Mouse (Mus musculus) MEL-GATA-1-ER (cell line): ENCODE data around the gene 4933427D14Rik.
A peak's percentile ranks its signal among the peaks of the same experiment; 100 is the strongest.

Source experiments
- DNase-seq: peaks from one replicate; pipeline ENCODE4 v3.0.0-alpha.2; 2012; ENCODE audit warnings: low read depth; ENCODE audit errors: extremely low read depth

The 4933427D14Rik gene

GRCm38 (mm10) chr11:72145182-72145876, 61.9 kb downstream of the 4933427D14Rik start:
- DNase-seq: peak; percentile 6

GRCm38 (mm10) chr11:72142889-72143288, 64.4 kb downstream of the 4933427D14Rik start:
- DNase-seq: no peak

- no peak for DNase-seq
Observed at GRCm38 (mm10) chr11:72140198-72140597, 67.1 kb downstream of the 4933427D14Rik start.

DNA sequence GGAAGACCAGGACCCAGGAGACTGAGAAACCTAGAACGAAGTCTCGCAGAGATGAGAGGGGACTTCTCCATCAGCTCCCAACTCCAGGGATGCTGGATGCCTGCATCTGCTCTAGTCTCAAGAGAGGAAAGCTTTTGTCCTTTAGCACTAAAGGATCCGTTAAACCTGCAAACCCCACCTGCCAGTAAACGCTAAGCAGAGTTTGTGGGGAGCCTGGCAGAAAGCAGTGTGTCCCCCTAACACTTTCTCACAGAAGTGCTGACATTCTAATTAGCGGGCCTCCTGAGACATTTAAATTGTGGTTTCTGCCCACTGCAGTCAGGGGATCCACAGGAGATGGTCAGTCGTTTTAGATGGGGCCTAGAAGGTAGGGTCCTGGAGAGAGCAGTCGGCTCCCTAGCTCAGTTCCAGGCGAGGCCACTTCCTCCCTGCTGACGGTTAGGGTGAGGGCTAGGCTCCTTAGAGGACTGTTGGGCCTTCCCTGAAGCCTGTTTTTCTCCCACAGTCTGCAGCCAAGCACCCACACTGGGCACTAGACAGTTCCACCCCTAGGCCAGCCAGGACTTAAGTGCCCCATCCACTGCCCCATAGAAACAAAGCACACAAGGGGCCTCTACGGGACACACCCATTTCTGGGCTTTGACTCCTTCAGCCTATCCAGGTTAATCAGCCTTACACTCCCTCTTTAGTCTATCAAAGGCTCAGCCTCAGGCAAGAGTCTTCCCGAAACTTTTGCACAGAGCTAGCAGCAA, 70.9 kb downstream of the 4933427D14Rik start:
- no peak for DNase-seq

DNA sequence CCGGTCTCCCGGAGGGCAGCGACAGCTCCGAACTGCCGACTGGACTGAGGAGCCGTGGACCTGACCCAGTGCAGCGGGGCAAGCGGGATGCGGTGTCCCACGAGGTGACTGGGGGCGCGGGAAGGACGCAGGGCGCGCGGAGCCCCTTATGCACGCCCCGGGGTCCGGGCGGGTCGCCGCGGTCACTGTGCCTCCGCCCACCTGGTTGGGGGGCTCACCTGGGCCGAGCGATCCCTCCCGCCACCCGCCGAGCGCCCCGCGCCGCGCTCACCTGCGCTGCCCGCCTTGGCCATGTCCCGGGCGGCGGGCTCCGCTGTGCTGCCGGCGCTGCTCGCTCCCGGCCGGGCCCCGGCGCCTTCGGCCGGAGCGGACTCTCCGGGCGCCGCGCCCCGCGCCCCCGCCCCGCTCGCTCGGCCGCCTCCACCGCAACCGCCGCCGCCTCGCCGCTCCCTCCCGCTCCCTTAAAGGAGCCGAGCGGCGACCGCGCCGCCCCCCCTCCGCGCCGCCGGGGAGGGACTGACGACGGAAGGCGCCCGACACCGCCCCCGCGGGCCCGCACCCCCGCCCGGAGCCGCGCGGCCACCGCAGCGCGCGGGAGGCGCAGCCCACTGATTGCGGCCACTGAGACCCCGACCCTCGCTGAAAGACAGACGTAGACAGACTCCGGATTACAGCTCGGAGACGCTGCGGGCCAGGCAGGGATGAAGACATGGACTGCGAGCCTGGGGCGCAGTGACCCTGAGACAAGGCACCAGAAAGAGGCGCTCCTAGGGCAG, 71.7 kb downstream of the 4933427D14Rik start, which contains the start of gene Pitpnm3:
Gene Pitpnm3, minus strand, starts transcription at position 396 of the 776 bp plus-strand sequence.
- no peak for DNase-seq

GRCm38 (mm10) chr11:72134536-72135382, 72.5 kb downstream of the 4933427D14Rik start:
- DNase-seq: no peak

- no peak for DNase-seq
Observed at GRCm38 (mm10) chr11:72133075-72133474, 74.2 kb downstream of the 4933427D14Rik start.

DNA sequence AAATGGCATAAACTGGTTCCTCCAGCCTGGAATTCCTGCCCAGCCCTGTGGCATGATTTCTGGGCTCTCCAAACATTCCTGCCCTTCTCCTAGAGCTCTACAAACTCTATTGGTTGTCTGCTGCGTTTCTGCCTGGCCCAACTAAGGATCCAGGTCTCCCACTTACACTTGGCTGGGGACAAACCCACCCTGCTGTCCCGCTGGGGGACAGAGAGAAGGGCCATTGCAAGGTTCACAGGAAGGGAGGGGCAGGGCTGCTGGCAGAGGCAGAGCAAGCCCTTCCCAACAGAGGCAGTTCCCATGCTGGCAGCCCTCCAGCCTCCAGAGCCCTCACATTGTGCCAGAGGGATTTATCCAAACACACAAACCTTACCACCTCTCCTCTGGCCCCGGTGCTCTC, 75.0 kb downstream of the 4933427D14Rik start:
- DNase-seq: no peak

DNA sequence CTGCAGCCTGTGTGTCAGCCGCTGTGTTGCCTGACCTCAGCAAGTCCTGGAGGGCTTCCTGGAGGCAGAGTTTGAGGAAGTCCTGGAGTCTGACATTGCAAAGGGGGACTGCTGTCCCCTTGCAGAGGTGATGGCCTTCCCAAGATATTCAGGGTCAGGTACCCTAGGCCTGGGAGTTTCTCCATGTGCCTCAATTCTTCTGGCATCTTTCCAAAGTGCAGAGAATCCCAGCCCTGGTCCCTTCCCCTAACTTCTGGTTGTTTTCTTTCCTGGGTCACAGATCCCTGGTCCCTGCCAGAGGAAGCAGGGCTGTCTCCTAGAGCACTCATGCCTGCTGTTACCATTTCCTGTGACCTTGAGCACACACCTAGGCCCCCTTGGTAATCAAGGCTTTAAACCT, 75.6 kb downstream of the 4933427D14Rik start:
- DNase-seq: no peak

DNA sequence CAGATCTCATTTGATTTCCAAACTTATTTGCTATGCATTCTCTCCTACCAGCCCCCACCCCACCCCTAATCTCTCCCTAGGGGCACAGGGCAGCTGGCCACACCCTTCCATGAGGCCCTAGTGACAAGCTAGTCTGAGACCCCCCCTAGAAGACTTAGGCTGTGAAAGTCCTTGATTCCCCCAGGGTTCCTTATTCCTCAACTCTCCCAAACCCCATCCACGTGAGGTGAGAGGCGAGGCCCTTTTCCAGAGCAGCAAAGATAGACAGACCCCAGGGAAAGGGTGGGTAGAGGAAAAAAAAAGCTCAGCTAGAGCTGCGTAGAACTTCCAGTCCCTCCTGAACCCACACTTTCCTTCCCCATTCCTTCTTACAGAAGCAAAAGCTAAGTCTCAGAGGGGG, 76.4 kb downstream of the 4933427D14Rik start:
- no peak for DNase-seq

- DNase-seq: no peak
Observed at GRCm38 (mm10) chr11:72130472-72130871, 76.8 kb downstream of the 4933427D14Rik start.

DNA sequence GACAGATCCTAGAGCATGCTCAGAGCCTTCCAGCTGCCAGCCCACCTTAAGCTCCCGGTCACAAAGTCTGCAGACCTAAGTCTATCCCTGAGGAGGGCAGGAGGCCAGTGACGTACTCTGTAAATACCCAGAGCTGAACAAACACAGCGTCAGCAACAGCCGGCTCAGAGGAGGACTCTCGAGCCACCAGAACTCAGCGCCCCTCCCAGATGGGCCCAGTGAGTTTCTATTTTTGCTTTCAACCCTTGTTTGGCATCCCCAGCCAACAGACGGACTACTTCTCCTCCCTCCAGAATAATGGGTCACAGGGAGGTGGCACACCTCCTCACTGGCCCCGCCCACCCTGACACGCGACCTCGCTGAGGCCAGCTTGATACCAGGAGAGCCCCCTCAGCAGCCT, 77.2 kb downstream of the 4933427D14Rik start:
- no peak for DNase-seq

DNA sequence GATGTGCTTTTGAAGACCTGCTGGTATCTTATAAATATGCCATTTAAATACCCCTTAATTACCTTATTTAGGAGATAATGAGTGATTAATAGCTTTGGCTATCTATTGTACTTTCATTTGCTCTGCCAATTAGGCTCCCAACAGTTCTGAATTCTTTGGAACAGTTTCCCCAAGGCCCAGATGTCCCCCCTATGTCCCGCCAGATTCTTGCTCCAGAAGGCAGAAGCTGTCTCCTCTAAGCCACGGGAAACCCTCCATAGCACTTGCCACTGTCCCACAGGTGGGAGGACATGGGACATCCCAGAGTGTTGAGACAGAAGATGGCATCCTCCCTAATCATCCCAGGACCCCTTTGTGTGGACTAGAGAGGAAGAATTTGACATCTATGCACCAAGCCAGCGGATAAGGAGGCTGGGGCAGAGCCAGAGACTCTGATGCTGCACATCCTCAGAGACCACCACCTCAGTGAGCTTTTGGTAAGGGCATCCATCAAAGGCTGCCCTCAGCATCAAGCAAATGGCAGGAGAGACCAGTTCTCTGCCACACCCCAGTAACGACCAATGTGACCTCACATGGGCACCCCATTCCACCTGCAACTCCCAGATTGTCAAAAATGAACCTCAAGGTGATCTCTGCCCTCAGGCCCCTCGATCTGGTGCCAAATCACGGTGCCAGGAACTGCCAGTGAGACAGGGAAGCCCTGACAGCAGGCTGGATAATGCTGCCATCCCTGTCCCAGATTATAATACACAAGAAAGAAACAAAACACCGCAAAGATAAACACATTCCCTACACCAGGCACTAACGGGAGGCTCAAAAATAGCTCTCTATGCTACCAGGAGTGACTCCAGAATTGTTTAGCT, 78.0 kb downstream of the 4933427D14Rik start:
- no peak for DNase-seq

DNA sequence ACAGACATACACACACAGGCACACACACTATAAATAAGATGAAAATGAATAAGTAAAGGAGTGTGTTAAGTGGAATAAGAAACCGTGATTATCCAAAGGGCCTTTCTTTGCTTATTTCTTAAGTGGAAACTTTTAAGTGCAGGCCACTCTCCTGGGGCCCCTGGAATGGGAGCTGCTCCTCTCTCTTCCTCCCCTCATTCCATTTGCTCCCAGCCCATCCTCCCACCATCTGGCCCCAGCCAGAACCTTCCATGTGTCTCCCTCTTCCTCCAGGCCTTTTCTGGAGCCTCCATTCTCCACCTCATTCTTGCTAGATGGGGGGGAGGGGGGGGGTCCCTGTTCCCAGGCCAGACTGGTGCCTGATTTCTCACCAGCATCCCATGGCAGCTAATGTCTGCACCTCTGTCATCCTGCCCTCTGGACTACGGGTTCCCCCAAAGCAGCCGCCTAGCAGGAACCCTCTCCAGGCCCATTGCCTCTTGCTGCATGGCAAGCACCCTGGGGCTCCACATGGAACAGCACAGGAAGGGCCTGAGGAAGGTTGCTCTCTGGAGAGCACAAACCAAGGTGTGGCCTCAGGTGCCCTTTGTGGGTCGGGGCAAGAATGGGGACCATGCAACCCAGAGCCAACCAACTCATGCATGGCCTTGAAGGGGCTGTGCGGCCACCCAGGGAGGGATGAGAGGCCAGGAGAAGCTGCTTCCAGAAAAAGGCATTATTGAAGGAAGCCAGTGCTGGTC, 79.6 kb downstream of the 4933427D14Rik start:
- no peak for DNase-seq

DNA sequence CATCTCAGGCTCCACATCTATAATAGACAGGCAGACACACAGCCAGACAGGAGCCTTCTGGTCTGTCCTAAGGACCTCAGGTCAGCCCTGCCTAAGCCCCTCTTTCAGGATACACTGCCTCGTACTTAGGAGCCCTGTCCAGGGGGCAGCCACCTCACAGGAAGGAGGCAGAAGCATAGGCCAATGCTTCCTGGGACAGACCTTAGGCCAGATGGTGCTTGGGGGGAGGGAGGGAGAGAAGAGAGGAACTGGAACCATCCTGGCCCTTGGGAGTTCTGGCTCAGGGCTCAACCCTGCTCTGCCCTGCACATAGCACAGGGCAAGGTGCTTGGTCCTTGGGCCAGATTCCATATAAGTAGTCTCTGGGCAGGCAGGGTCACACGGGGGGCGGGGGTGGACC, 81.5 kb downstream of the 4933427D14Rik start:
- no peak for DNase-seq

- no peak for DNase-seq
Observed at GRCm38 (mm10) chr11:72123531-72123930, 83.7 kb downstream of the 4933427D14Rik start.

- no peak for DNase-seq
Observed at GRCm38 (mm10) chr11:72120354-72120753, 86.9 kb downstream of the 4933427D14Rik start.

- DNase-seq: no peak
Observed at GRCm38 (mm10) chr11:72118630-72119029, 88.6 kb downstream of the 4933427D14Rik start.

- DNase-seq: no peak
Observed at GRCm38 (mm10) chr11:72113296-72113695, 94.0 kb downstream of the 4933427D14Rik start.
